Mouse (Mus musculus) adrenal gland, postnatal 25 days (tissue): ENCODE results near the gene Mapk12. TPM values are rescaled to one million over a fixed set of nuclear protein-coding genes. Genes with fewer than 3 reads are reported as not detected.

Source experiments
- DNase-seq: peaks from one replicate; pipeline ENCODE4 v3.0.0; 2021; ENCODE audit warnings: mixed read lengths
- total RNA-seq: library from RNA; stranded (reverse); gene quantifications from 2 replicates; pipeline ENCODE4 v1.2.3, GENCODE M21; 2021

The Mapk12 gene
- total RNA-seq, 1 experiment from 2014 or later, result 11.3 TPM

DNA sequence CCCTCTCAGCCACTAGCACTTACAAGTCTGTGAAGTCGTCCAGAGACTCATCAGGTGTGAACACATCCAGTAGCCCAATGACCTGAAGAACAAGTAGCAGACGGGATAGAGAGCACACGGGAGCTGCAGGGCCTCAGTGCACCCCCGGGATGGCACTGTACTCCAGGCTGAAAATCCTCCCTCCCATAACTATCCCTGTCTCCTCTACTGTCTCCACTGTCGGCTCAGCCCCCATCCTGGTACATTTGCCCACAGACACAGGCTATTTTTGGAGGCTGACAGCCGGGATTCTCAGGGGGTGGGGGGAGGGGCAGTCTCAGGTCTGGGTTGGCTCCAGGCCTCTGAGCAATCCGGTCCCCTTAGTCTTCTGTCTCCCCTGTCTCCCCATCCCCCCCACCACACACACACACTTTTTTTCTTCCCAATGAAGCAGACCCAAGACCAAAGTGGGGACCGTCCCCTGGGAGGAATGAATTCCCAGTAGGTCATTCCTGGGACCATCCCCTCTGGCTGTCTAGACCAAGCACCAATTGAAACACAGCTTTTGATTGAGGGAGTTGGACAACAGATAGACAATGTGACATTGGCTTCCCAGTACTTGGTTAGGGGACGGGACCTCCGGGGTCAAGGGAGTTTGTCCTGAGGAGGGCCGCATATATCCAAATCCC, 3.0 kb downstream of the Mapk12 start:
- DNase-seq, result no peak

DNA sequence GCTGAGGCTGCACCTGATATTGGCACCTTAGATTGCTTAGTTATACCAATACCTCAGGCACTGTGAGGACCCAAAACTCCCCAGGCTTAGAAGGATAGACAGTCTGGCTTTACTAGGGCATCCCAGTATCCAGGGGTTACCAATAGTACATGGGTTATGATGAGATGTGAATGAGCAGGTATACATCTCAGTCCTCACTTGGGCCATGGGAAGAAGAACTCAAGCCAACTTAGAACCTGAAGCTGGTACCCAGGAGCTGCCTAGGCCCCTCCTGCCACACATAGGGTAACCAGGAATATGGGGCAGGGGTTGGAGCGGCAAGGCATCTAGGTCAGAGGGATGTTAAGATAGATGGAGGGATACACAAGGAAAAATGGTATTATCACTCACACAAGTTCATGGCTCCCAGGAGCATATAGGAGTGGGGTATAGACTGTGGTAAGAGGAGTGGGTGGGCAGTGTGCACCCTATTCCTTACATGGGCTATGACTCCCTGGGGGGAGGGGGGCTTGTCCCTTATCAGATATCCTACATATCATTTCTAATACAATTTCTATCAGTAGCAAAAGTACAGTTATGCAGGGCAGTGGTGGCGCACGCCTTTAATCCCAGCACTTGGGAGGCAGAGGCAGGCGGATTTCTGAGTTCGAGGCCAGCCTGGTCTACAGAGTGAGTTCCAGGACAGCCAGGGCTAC, 3.9 kb downstream of the Mapk12 start:
- DNase-seq, result no peak

DNA sequence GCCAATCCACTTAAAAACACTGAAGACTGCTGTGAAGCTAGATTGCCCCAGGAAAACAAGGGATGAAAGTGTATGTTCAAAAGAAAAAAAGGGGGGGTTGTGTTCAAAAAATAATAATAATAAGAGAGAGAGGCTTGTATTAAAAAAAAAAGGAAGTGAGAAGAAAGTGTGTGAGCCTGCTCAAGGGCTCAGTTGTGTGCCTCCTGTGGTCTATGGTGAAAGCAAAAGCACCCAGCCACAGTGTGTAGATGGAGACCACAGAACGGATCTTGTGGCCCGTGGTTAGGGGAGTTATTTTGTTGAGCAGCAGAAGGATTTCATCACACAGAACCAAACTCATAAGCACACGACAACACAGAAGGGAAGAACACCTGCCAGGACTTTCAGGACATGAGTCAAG, 9.2 kb downstream of the Mapk12 start:
- DNase-seq, result no peak

DNA sequence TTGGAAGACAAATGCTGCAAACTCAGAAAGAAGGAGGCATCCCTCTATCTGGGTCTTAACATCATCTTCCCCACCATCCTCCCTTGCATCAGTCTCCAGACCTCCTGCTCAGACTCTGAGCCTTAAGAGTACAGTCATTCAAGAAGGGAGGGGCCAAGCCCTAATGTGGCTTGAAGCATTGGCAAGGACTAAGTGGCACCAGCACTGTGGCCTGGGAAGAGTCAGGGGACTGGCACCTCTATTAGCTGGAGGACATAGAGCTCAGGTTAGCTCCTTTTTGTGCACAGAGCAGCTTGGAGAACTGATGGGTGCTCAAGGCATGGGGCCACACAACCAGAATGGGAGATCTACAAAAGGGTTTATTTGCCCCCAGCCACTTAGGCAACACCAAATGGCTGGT, 10.3 kb downstream of the Mapk12 start:
- no peak for DNase-seq

DNA sequence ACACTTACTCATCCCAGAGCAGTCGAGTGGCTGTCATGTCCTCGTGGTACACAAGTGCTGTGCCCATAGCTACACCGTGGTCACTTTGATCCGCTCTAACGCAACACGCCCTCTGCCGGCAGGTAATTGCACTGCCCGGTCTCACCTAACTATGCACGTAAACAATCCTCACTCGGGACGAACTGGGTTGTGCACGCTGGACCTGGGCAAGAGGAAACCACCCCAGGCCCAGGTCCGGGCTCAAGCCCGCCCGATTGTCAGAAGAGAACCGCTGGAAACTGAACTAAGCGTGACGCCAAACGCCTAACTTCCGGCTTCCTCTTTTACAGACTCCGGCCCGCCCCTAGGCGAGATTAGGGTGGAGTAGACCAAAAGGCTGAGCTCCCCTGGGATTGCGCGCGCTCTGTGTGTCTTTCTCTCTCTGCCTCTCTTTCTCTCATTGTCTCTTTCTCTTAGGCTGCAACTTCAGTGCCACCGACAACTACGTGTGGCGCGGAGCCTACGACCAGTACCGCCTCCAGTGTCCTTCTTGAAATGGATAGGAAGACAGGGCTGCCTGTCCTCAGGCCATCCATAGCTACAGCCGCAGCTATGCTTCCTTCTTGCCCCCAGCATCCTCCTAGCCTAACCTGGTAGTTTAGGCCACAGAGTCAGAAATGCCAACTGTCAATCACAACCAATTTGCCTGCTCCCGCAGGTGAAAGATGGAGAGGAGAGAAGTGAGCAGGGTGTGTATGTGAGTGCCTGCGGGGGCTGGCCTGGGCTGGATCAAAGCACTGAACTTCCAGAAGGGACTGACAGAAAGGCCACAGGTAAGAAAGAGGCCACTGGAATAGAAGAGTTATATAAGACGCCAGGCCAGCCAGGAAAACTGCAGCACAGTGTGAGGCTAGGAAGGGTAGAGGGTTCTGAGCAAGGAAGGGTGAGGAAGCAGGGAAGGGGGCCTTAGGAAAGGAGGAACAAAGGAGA, 11.8 kb downstream of the Mapk12 start, which contains the start of gene Hdac10:
Gene Hdac10, minus strand, starts transcription at position 319 of the 969 bp plus-strand sequence.
- peak; percentile 78 for DNase-seq

DNA sequence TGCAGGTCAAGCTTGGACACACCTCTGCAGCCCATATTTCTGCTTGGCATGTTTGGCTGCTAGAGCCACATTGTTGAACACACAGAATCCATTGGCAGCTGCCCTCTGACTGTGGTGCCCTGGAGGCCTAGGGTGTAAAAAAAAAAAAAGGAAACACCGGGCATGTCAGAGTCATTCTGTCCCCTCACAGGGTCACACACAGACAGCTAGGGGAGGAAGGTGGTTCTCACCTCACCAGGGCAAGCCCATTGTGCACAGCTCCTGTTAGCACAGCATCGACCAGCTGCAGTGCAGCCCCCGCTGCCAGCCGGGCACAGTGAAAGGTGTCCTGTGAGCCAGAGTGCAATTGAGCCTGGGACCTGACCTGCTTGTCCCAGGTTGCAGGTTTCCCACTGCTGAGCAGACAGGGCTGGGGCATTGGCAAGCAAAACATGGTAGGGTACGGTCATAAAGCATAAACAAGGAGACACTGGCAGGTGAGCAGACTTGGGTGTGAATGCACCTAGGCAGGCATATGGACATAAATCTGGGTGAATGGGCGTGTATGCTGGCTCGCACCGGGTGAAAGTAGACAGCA, 13.1 kb downstream of the Mapk12 start:
- DNase-seq, result no peak

DNA sequence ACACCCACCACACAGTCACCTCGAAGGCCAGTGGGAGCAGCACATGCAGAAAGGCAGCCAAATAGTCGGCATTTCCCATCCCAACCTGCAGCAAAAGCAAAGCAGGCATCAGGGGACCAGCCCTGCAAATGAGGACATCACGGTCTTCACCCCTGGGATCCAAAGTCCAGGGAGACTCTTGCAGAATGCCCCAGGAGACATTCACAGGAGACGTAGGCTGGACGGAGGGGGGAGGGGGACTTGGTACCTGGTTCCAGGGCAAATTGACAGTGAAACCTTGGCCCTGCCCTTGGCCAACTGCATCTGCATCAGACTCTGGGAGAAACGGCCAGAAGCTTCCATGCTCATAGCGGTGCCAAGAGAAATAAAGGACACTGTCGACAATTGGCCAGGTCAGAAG, 13.9 kb downstream of the Mapk12 start:
- DNase-seq, result no peak

DNA sequence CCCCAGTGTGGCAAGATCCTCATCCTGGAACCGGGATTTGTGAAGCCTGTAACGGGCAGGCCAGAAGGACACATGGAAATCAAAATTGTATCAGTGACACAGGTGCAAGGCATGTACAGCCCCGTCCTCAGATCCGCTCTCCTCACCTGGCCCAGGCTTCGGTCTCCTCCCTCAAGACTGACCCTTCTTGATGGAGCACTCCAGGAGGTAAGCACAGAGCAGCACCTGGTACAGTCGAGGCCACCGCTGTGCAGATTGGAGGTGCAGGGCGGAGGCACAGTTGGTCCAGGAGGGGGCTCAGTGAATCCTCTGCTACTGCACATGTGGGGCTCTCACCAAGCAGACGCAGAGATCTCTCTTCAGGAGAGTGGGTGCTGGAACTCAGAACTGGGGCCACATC, 15.2 kb downstream of the Mapk12 start:
- no peak for DNase-seq

DNA sequence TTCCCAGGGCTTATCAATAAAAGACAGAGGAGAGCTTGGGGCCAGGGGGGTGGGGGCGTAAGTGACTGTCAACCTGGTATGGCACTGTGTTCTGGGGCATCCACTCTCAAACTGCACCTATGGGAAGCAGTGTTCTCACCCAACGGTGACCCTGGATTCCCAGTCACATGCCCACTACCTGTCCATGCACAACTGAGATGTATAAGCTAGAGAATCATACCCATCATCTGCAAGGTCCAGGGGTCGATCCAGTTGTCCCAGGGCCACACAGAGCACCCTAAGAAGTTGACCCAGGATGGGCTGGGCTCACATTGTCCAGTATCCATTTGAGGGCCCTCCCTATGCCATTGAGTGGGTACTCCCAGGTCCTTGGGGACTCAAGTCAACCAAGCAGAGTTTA, 16.2 kb downstream of the Mapk12 start:
- no peak for DNase-seq

DNA sequence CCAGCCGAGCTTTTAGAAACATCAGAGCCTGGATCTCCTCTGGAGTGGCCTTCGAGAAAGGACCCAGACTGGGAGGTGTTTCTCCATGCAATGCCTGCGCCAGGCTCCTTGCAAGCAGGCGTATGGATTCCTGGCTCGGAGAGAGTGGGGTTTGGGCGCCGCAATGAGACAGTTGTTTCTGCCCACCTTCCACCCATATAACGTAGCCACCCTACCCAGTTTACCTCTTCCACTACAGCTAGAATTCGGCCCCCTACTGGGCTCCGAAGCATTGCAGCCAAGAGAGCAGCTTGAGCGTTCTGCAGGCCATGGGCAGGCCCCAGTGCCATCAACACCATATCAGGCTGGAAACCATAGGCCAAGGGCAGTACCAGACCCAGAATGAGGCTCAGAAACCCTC, 16.9 kb downstream of the Mapk12 start:
- peak; percentile 48 for DNase-seq

DNA sequence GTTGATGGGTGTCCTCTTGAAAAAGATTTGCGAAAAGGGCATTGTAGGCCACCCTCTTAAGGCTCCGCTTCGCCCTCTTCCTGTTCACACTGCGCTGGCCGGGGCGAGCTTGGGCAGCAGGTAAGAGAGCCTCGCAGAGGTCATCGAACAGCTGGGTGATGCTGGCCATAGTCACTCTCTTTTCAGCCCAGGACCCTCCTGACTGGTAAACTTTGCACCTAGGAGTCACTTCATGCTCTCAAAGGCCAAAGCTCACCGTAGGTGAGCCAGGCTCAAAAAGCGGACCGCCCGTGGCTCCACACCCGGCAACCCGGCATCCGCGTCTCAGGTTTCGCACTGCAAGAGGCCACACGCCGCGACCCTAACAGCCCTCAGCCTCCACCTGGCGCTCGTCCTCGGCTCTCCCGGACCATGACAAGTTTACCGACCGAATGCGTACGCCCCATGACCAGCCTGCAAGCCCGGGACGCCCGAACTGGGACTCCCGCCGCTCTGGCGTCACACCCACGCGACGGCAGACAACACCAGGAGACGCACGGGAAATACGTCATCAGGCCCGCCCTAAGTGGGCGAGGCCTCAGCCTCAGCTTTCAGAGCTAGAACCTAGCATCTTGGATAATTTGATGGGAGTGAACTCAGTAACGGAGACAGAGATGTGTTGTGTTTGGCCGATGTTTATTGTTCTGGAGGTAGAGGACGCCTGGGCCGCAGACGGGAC, 17.7 kb downstream of the Mapk12 start, which contains the start of gene Tubgcp6:
Gene Tubgcp6, minus strand, starts transcription at position 464 of the 718 bp plus-strand sequence.
- DNase-seq, result peak; percentile 92

DNA sequence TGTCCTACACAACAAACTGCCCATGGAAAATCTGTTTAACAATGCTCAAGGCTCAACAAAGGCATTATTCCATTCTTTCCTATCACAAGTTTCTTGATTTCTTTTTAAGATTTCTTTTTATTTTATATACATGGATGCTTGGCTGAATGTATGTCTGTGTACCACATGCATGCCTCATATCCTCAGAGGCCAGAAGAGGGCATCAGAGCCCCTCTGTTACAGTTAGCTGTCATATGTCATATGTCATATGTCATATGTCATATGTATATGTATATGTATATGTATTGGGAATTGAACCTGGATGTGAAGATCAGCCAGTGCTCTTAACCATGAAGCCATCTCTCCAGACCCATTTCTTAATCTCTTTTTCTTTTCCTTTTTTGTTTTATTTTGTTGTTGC, 22.5 kb downstream of the Mapk12 start:
- no peak for DNase-seq

DNA sequence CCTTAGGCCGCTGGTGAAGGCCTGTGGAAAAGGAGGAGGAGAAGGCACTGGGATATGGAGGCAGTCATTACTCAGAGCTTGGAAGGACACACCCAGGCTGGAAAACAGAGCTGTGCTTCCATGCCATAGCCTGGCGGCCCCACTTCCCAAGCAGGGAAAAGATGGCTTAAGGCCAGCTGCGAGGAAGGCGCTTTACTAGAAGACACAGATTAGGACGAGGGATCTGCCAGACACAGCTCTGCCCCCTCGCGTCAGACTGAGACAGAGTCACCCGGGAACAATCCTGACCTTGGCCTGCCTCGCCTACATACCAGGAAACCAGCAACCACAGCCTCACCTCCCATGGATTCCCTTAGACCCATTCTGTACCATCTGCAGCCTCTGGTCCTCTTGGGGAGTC, 30.4 kb downstream of the Mapk12 start:
- peak; percentile 64 for DNase-seq

DNA sequence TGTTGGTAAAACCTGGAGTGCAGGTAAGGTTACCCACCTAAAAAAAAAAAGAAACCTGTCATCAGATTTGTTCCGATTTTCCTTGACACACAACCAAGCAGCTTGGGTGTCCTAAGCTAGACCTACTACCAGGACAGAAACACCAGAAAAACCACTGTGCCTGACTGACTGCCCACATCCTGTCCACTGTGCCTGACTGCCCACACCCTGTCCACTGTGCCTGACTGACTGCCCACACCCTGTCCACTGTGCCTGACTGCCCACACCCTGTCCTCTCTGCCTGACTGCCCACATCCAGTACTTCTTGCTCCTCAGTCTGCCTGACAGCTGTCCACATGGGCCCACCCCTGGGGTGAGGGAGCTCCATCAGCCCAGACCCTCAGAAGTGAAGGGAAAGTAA, 33.5 kb downstream of the Mapk12 start:
- no peak for DNase-seq

DNA sequence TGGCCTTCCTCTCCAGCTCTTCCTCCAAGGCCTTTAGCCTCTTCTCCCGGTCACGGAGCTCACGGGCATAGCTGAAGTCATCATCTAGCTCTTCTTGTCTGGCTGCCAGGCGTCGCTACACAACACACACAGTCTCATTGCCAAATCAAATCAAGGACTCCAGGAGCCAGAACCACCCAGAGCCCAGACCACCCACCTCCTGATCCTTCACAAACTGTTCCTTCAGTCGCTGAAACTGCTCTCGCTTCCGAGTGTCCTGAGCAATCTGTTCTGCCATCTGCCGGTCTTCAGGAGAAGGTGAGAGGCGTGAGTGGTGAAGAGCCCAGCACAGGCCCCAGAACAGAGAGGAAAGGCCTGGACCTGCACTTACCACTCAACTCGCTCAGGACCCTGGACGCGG, 34.4 kb downstream of the Mapk12 start:
- DNase-seq, result no peak

DNA sequence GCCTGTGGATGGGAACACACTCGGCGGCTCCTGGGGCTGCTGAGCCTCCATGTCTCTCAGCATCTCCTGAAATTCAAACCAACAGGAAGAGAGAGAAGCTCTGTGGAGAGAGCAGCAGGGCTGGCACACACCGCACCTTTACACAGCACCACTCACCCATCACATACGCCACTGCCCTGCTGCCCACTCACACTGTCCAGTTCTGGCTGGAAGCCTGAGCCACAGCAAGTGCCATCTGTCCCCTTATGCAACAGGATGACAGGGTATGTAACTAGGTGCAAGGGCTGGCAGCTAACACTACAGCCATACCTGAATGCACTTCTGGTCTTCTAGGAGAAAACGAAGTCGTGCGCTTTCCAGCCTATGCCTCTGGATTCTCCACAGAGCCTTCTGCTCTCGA, 36.1 kb downstream of the Mapk12 start:
- no peak for DNase-seq

DNA sequence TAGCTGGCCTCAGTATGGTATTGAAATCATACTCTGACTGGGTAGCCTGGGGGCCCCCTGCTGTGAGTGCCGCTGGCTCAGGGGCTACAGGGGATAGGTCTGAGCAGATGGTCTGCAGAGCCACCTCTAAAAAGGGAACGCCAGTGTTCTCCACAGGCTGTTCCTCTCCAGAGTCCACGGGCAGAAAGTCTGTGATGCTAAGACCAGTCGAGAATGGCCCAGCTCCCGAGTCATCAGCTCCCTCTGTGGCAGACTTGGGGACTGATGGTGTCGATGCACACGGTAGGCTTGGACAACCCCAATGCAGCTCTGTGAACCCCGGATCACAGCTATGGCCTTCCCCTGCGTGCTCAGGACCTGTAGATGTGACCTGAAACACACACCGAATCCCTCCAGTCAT, 36.6 kb downstream of the Mapk12 start:
- DNase-seq, result no peak

DNA sequence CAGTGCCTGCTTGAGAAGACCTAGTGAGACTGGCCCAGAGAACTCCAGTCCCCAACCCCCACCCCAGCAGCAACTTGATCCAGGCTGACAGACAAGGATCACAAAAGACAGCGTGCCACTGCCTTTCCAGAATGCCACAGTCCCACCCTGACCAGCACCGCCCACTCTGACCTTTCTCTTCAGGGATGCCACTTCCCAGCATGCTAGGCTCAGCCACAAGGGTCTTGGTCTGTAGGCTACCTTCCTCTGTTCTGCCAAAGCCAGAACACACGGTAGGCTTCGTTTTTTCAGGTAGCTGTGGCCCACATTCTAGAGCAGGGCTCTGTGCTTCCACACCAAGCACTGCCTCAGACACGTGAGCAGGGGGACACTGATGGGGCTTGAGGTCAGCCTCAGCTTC, 37.9 kb downstream of the Mapk12 start:
- DNase-seq, result no peak

DNA sequence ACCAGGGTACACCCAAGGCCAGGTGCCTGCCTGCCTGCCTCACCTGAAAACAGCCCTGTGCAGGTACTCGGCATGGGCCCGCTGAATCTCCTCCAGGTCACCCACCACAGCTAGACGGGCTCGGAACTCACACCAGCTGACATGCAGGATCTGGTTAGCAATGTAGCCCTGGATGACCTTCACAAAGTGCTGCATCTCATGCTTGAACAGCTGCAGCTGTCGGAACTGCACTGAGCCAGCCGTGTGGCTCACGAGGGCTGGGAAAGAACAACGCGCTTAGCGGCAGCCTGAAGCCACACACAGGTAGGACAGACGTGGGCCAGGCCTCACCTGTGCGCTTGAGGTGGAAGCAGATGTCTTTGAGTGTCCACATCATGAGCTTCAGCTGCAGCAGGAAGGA, 39.7 kb downstream of the Mapk12 start:
- no peak for DNase-seq

DNA sequence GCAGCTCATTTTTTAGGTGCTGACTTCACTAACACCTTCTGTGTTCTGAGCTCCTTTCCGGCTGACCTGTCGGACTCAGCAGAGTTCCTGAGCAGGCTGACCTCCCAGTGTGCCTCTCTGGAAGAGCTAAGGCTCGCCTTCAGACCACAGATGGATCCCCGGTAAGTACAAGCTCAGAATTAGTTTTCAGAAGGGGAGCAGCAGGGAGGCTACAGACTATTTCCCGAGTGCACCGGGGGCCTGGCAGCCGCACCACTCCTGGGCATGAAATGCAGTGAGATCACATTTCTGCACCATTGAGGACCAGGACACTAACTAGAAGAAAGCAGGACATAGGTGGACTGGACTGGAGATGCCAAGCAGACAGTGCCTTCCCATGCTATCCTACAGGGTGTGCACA, 41.9 kb downstream of the Mapk12 start:
- no peak for DNase-seq

DNA sequence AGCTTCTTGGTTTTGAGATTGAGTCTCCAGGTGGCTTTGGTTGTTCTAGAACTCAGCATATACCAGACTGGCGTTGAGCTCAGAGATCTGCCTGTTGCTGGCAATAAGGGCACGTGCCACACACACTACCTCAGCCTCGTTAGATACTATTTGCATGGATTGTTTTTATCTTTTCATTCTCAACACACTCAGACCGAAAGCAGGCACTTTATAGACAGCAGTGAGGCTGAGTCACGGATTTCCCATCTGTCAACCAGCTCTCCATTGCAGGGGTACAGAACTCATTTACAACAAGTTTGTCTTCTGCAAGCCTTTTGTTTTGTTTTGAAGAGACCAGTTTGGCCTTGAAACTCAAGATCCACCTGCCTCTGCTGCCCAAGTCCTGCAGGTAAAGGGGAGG, 43.1 kb downstream of the Mapk12 start:
- no peak for DNase-seq

DNA sequence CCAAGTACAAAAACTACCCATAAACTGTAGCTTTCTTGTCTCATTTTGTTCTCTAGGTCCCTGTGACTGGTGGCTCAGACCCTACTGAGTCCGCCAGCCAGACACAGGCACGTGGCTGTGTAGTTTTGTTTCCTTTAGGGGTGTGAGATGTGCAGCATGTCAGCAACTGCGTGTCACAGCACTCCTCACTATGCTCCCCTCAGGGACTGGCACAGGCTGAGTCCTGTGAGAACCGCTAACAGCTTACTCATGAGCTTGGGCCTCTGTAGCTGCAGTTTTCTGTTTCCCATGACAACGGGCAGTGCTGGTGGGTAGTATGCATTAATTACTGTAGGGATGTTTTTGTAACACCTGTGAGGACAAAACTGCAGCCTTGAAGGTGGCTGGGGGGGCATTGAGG, 48.3 kb downstream of the Mapk12 start:
- no peak for DNase-seq
